Mouse (Mus musculus): ENCODE measurements around the gene Ttc3.

- TF ChIP-seq MAX (IDR thresholded peaks at IDR 0.05): no peak
- TF ChIP-seq CTCF (IDR thresholded peaks at IDR 0.05; ENCODE audit: control insufficient read depth, insufficient read depth, insufficient read length): no peak
- TF ChIP-seq CEBPB (IDR thresholded peaks at IDR 0.05; ENCODE audit: low read depth): no peak
Measured at GRCm38 (mm10) chr16:94396641-94397040, 26.2 kb downstream of the Ttc3 start.

Data from C2C12 (cell line).